Mouse (Mus musculus) embryonic facial prominence, embryonic 11.5 days (tissue): ENCODE results near the gene Mycbpap. TPM values are rescaled to one million over a fixed set of nuclear protein-coding genes. Genes with fewer than 3 reads are reported as not detected.

Source experiments
- ATAC-seq: fragments of 200-750 bp; cut with Nextera tagmentation; replicated peaks from 2 replicates; pipeline ENCODE4 v1.8.0; 2017; ENCODE audit warnings: low read depth; ENCODE audit not compliant: insufficient number of reproducible peaks, low FRiP score, low TSS enrichment
- DNase-seq: peaks from one replicate; pipeline ENCODE4 v3.0.0-alpha.2; 2015; ENCODE audit warnings: low spot score
- H3K27ac ChIP-seq: fragments of 300-500 bp; sonication (generic); replicated peaks from 2 replicates; pipeline ENCODE4 v1.5.1; 2014; ENCODE audit warnings: mild to moderate bottlenecking, low read depth, low read length, control low read depth
- H3K27me3 ChIP-seq: fragments of 300-500 bp; sonication (generic); 2 replicates; pipeline ENCODE4 v1.6.1; 2014; ENCODE audit warnings: mild to moderate bottlenecking, low read length, moderate library complexity, mixed read lengths; ENCODE audit not compliant: control insufficient read depth, insufficient read depth
- H3K36me3 ChIP-seq: fragments of 300-500 bp; sonication (generic); replicated peaks from 2 replicates; pipeline ENCODE4 v1.6.1; 2014; ENCODE audit warnings: low read depth, mild to moderate bottlenecking, low read length, moderate library complexity, mixed read lengths; ENCODE audit not compliant: control insufficient read depth, insufficient read depth
- H3K4me1 ChIP-seq: fragments of 300-500 bp; sonication (generic); 2 replicates; pipeline ENCODE4 v1.6.1; 2014; ENCODE audit warnings: low read length, mixed read lengths; ENCODE audit not compliant: control insufficient read depth, insufficient read depth
- H3K4me2 ChIP-seq: fragments of 300-500 bp; sonication (generic); 2 replicates; pipeline ENCODE4 v1.6.1; 2014; ENCODE audit warnings: low read depth, mild to moderate bottlenecking, control low read depth, low read length, moderate library complexity
- H3K4me3 ChIP-seq: fragments of 300-500 bp; sonication (generic); 2 replicates; pipeline ENCODE4 v1.5.1; 2014; ENCODE audit warnings: low read depth, low read length, control low read depth
- H3K9ac ChIP-seq: fragments of 300-500 bp; sonication (generic); replicated peaks from 2 replicates; pipeline ENCODE4 v1.6.1; 2014; ENCODE audit warnings: mild to moderate bottlenecking, control low read depth, low read length
- H3K9me3 ChIP-seq: fragments of 300-500 bp; sonication (generic); replicated peaks from 2 replicates; pipeline ENCODE4 v1.6.1; 2016; ENCODE audit warnings: mild to moderate bottlenecking, low read length, inconsistent platforms, mixed read lengths; ENCODE audit not compliant: control insufficient read depth
- WGBS: fragments of 180-500 bp; shearing (Covaris S2); extraction: QIAGEN DNeasy Blood & Tissue Kit; methylation state at CpG from one replicate; pipeline ENCODE4 v1.1.7; 2014; 5-methylcytosine and 5-hydroxymethylcytosine counted together
- polyA plus RNA-seq: library from polyadenylated mRNA; unstranded; fragments of >200 nt; fragmentation: Nextera tagmentation; extraction: Ambion mirVana; gene quantifications from 2 replicates; pipeline ENCODE4 v1.2.1, GENCODE M21; 2014

The Mycbpap gene
- polyA plus RNA-seq, 1 experiment from 2014 or later = 1.9 TPM

GRCm38 (mm10) chr11:94455161-94455820, 66.3 kb downstream of the Mycbpap start:
- Histone ChIP-seq H3K4me2 (no peak overlapping the region), H3K36me3 (no peaks in the 10 kb centered on the region; the same call in 1 of the 2 replicates), H3K27ac (no peak overlapping the region), H3K9ac (no peak overlapping the region), H3K4me1 (no peaks in the 10 kb centered on the region), H3K9me3 (no peaks in the 10 kb centered on the region), H3K27me3 (no peaks in the 10 kb centered on the region), H3K4me3 (no peak overlapping the region)
- WGBS = 80% methylated on average over 10 of the region's 10 CpGs
- DNase-seq = no peak
- ATAC-seq = no peak

DNA sequence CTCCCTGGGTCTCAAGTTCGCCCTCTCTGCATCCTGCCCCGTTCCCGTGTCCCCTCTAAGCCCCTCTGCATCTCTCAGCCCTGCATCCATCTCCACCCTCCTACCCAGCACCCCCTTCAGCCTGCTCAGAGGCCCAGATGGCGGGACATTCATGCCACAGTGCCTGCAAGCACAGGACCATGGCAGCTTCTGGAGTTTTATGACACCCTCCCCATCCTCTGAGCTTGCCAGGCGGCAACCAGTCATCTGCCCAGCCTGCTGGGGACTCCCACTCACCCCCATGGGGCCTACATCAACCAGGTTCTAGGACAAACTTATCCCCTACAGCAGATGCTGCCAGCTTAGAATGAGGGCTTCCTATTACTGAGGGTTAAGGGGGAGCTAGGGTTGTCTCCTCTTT, 66.8 kb downstream of the Mycbpap start:
- no peak overlapping the region for H3K4me2 ChIP-seq
- no peak overlapping the region for H3K9ac ChIP-seq
- 73% methylated on average over 5 of the region's 5 CpGs for WGBS
- H3K9me3 ChIP-seq = no peaks in the 10 kb centered on the region
- DNase-seq (no peak), ATAC-seq (no peak)
- H3K27ac ChIP-seq = no peak overlapping the region
- H3K27me3 ChIP-seq = no peaks in the 10 kb centered on the region
- H3K36me3 ChIP-seq = no peaks in the 10 kb centered on the region; the same call in 1 of the 2 replicates
- H3K4me1 ChIP-seq = no peaks in the 10 kb centered on the region
- H3K4me3 ChIP-seq = no peak overlapping the region

Other genes starting within 250 kb of the Mycbpap start
- 0.29 TPM in 1 of 2 replicates, not detected in the other for gene Gm21885, start 239.9 kb downstream of the Mycbpap start, polyA plus RNA-seq
- gene Luc7l3, start 199.8 kb downstream of the Mycbpap start, polyA plus RNA-seq = 114 and 126 TPM in 2 replicates
- gene Ankrd40, start 193.7 kb downstream of the Mycbpap start, polyA plus RNA-seq = 19.9 and 23.5 TPM in 2 replicates
- gene Abcc3, start 128.7 kb downstream of the Mycbpap start, polyA plus RNA-seq = 0.60 and 0.63 TPM in 2 replicates
- gene Cacna1g, start 47.5 kb downstream of the Mycbpap start, polyA plus RNA-seq = 10.9 and 14.1 TPM in 2 replicates
- 0.08 and 0.27 TPM in 2 replicates for gene Spata20, start 35.6 kb downstream of the Mycbpap start, polyA plus RNA-seq
- 1.5 and 2.3 TPM in 2 replicates for gene Epn3, start 21.8 kb downstream of the Mycbpap start, polyA plus RNA-seq
- 2.4 and 3.7 TPM in 2 replicates for gene Rsad1, start 27.5 kb upstream of the Mycbpap start, polyA plus RNA-seq
- 0.52 and 1.0 TPM in 2 replicates for gene Chad, start 43.3 kb upstream of the Mycbpap start, polyA plus RNA-seq
- gene Acsf2, start 80.1 kb upstream of the Mycbpap start, polyA plus RNA-seq = 6.8 and 7.1 TPM in 2 replicates
- gene Lrrc59, start 108.0 kb upstream of the Mycbpap start, polyA plus RNA-seq = 171 and 185 TPM in 2 replicates
- gene Mrpl27, start 132.0 kb upstream of the Mycbpap start, polyA plus RNA-seq = 122 and 136 TPM in 2 replicates
- gene Eme1, start 132.2 kb upstream of the Mycbpap start, polyA plus RNA-seq = 47.0 and 51.7 TPM in 2 replicates
- 11.1 and 12.1 TPM in 2 replicates for gene Xylt2, start 155.8 kb upstream of the Mycbpap start, polyA plus RNA-seq
- gene Gm11541, start 182.8 kb upstream of the Mycbpap start, polyA plus RNA-seq = 0.15 and 0.21 TPM in 2 replicates
- 0.29 and 0.36 TPM in 2 replicates for gene Cdc34b, start 220.0 kb upstream of the Mycbpap start, polyA plus RNA-seq